Mouse (Mus musculus): ENCODE measurements around the gene Ntrk2.
A peak's percentile ranks its signal among the peaks of the same experiment; 100 is the strongest.

Gene Ntrk2

GRCm38 (mm10) chr13:58806397-58806892 lies at the start of gene Ntrk2:
Gene Ntrk2 (plus strand): TSS chr13:58806569.
- DNase-seq (ENCODE audit: low read depth, low spot score) = peak; percentile 62

GRCm38 (mm10) chr13:58761003-58761630 lies 45.3 kb upstream of the Ntrk2 start:
- DNase-seq (ENCODE audit: low read depth, low spot score) = no peak

- no peak for DNase-seq (ENCODE audit: low read depth, low spot score)
These were observed 38.1 kb upstream of the Ntrk2 start for GRCm38 (mm10) chr13:58768258-58768657.

GRCm38 (mm10) chr13:58769438-58769837 lies 36.9 kb upstream of the Ntrk2 start:
- DNase-seq (ENCODE audit: low read depth, low spot score) = no peak

- DNase-seq (ENCODE audit: low read depth, low spot score) = no peak
These were observed 27.1 kb upstream of the Ntrk2 start for GRCm38 (mm10) chr13:58779261-58779660.

- DNase-seq (ENCODE audit: low read depth, low spot score) = no peak
These were observed 19.9 kb upstream of the Ntrk2 start for GRCm38 (mm10) chr13:58786476-58786875.

GRCm38 (mm10) chr13:58790741-58791140 lies 15.6 kb upstream of the Ntrk2 start:
- no peak for DNase-seq (ENCODE audit: low read depth, low spot score)

GRCm38 (mm10) chr13:58797386-58797785 lies 9.0 kb upstream of the Ntrk2 start:
- DNase-seq (ENCODE audit: low read depth, low spot score) = no peak

GRCm38 (mm10) chr13:58801291-58801690 lies 5.1 kb upstream of the Ntrk2 start:
- DNase-seq (ENCODE audit: low read depth, low spot score) = no peak

GRCm38 (mm10) chr13:58803882-58804281 lies 2.5 kb upstream of the Ntrk2 start:
- DNase-seq (ENCODE audit: low read depth, low spot score) = no peak

GRCm38 (mm10) chr13:58805833-58806232 lies 536 bp upstream of the Ntrk2 start:
- no peak for DNase-seq (ENCODE audit: low read depth, low spot score)

- DNase-seq (ENCODE audit: low read depth, low spot score) = no peak
These were observed 693 bp downstream of the Ntrk2 start for GRCm38 (mm10) chr13:58806896-58807628.

- no peak for DNase-seq (ENCODE audit: low read depth, low spot score)
These were observed 1.4 kb downstream of the Ntrk2 start for GRCm38 (mm10) chr13:58807629-58808363.

- DNase-seq (ENCODE audit: low read depth, low spot score) = no peak
These were observed 2.0 kb downstream of the Ntrk2 start for GRCm38 (mm10) chr13:58808381-58808821.

- no peak for DNase-seq (ENCODE audit: low read depth, low spot score)
These were observed 3.6 kb downstream of the Ntrk2 start for GRCm38 (mm10) chr13:58809930-58810329.

GRCm38 (mm10) chr13:58824752-58825151 lies 18.4 kb downstream of the Ntrk2 start:
- no peak for DNase-seq (ENCODE audit: low read depth, low spot score)

- DNase-seq (ENCODE audit: low read depth, low spot score) = no peak
These were observed 20.2 kb downstream of the Ntrk2 start for GRCm38 (mm10) chr13:58826356-58827197.

GRCm38 (mm10) chr13:58831999-58832398 lies 25.6 kb downstream of the Ntrk2 start:
- DNase-seq (ENCODE audit: low read depth, low spot score) = no peak

GRCm38 (mm10) chr13:58834726-58835125 lies 28.4 kb downstream of the Ntrk2 start:
- DNase-seq (ENCODE audit: low read depth, low spot score) = peak; percentile 13

GRCm38 (mm10) chr13:58836891-58837290 lies 30.5 kb downstream of the Ntrk2 start:
- DNase-seq (ENCODE audit: low read depth, low spot score) = no peak

- DNase-seq (ENCODE audit: low read depth, low spot score) = no peak
These were observed 31.7 kb downstream of the Ntrk2 start for GRCm38 (mm10) chr13:58838110-58838509.
